Mouse (Mus musculus) spleen, adult 2 months (tissue): ENCODE results near the gene Pigt. TPM values are rescaled to one million over a fixed set of nuclear protein-coding genes. Genes with fewer than 3 reads are reported as not detected.

Experiments used
- DNase-seq, 2 experiments: peaks; one replicate each; pipeline versions ENCODE4 v3.0.0 to v3.0.0-alpha.2; 2012 to 2021; ENCODE audit warnings: low spot score in 2 of 2, low read depth in 1 of 2
- H3K27ac ChIP-seq: fragments of 200-500 bp; 2 replicates; pipeline ENCODE4 v1.5.1; 2012; ENCODE audit warnings: low read length, inconsistent platforms; ENCODE audit not compliant: insufficient read depth
- H3K27me3 ChIP-seq: fragments of 200-500 bp; 2 replicates; pipeline ENCODE4 v1.6.1; 2012; ENCODE audit warnings: mild to moderate bottlenecking, moderate library complexity, low read length, inconsistent platforms; ENCODE audit not compliant: control insufficient read depth, insufficient read depth
- H3K36me3 ChIP-seq: fragments of 200-500 bp; 2 replicates; pipeline ENCODE4 v1.6.1; 2012; ENCODE audit warnings: mild to moderate bottlenecking, low read length, inconsistent platforms; ENCODE audit not compliant: control insufficient read depth, insufficient read depth
- H3K4me1 ChIP-seq: fragments of 200-500 bp; 2 replicates; pipeline ENCODE4 v1.6.1; 2011; ENCODE audit warnings: inconsistent platforms; ENCODE audit not compliant: control insufficient read depth, insufficient read depth, insufficient read length
- H3K4me3 ChIP-seq: fragments of 200-500 bp; 2 replicates; pipeline ENCODE4 v1.5.1; 2011; ENCODE audit warnings: mild to moderate bottlenecking, inconsistent platforms; ENCODE audit not compliant: insufficient read depth, insufficient read length; ENCODE audit errors: extremely low read depth
- CTCF ChIP-seq: fragments of 200-500 bp; IDR thresholded peaks from 2 replicates; pipeline ENCODE4 v1.5.1; 2011; ENCODE audit warnings: mild to moderate bottlenecking, inconsistent platforms; ENCODE audit not compliant: insufficient read depth, insufficient read length, insufficient replicate concordance; ENCODE audit errors: extremely low read depth
- POLR2A ChIP-seq: fragments of 200-500 bp; IDR thresholded peaks from 2 replicates; pipeline ENCODE4 v1.6.1; 2011; ENCODE audit warnings: low read depth, low read length, inconsistent platforms
- WGBS: fragments of 180-500 bp; shearing (Covaris S2); methylation state at CpG from one replicate; pipeline ENCODE4 v1.1.7; 2018; 5-methylcytosine and 5-hydroxymethylcytosine counted together
- polyA plus RNA-seq: library from polyadenylated mRNA; depleted of rRNA; stranded (reverse); fragments of >200 nt; gene quantifications from 2 replicates; pipeline ENCODE4 v1.2.3, GENCODE M21; 2012

The Pigt gene
- polyA plus RNA-seq, 1 experiment = 85.0 TPM

- H3K36me3 ChIP-seq = peaks cover 33% of the 10 kb centered on the region
- 85% methylated on average over 5 of the region's 5 CpGs for WGBS
These were observed 2.0 kb downstream of the Pigt start for GRCm38 (mm10) chr2:164499317-164499716.

GRCm38 (mm10) chr2:164500511-164500910 lies 3.2 kb downstream of the Pigt start:
- Histone ChIP-seq H3K4me1 (no peaks in the 10 kb centered on the region), H3K27ac (no peak overlapping the region), H3K4me3 (no peak overlapping the region), H3K27me3 (no peaks in the 10 kb centered on the region), H3K36me3 (peaks cover 40% of the 10 kb centered on the region)
- no peak for DNase-seq
- 92% methylated on average over 7 of the region's 7 CpGs for WGBS
- no peak for TF ChIP-seq POLR2A
- no peak for TF ChIP-seq CTCF

More at GRCm38 (mm10) chr2:164499317-164499716, 2.0 kb downstream of the Pigt start:
- Histone ChIP-seq H3K4me1 (no peaks in the 10 kb centered on the region), H3K27ac (no peak overlapping the region), H3K27me3 (no peaks in the 10 kb centered on the region), H3K4me3 (no peak overlapping the region)
- DNase-seq = no peak
- TF ChIP-seq POLR2A (no peak), CTCF (no peak)

- Histone ChIP-seq H3K4me3 (no peak overlapping the region), H3K27ac (no peak overlapping the region), H3K36me3 (peaks cover 43% of the 10 kb centered on the region), H3K4me1 (no peaks in the 10 kb centered on the region), H3K27me3 (no peaks in the 10 kb centered on the region)
- 93% methylated on average over 3 of the region's 3 CpGs for WGBS
- DNase-seq = no peak
- TF ChIP-seq CTCF (no peak), POLR2A (no peak)
These were observed 7.6 kb downstream of the Pigt start for GRCm38 (mm10) chr2:164504919-164505318.

GRCm38 (mm10) chr2:164505619-164506347 lies 8.5 kb downstream of the Pigt start:
- peaks cover 37% of the 10 kb centered on the region for H3K36me3 ChIP-seq
- H3K4me3 ChIP-seq = no peak overlapping the region
- no peak for DNase-seq
- H3K4me1 ChIP-seq = no peaks in the 10 kb centered on the region
- no peak overlapping the region for H3K27ac ChIP-seq
- 97% methylated on average over 4 of the region's 4 CpGs for WGBS
- TF ChIP-seq CTCF (no peak), POLR2A (no peak)
- H3K27me3 ChIP-seq = no peaks in the 10 kb centered on the region

- no peak for TF ChIP-seq POLR2A
- 94% methylated on average over 19 of the region's 19 CpGs for WGBS
- Histone ChIP-seq H3K27ac (no peak overlapping the region), H3K36me3 (peaks cover 21% of the 10 kb centered on the region), H3K4me1 (no peaks in the 10 kb centered on the region), H3K4me3 (no peak overlapping the region), H3K27me3 (no peaks in the 10 kb centered on the region)
- DNase-seq = no peak
These were observed 10.5 kb downstream of the Pigt start for GRCm38 (mm10) chr2:164507811-164508210.

- no peaks in the 10 kb centered on the region for H3K27me3 ChIP-seq
- H3K4me3 ChIP-seq = no peak overlapping the region
- H3K4me1 ChIP-seq = no peaks in the 10 kb centered on the region
- DNase-seq = no peak
- TF ChIP-seq CTCF (no peak), POLR2A (no peak)
- WGBS = 63% methylated on average over 4 of the region's 5 CpGs
- no peak overlapping the region for H3K27ac ChIP-seq
- peaks cover 6% of the 10 kb centered on the region for H3K36me3 ChIP-seq
These were observed 13.4 kb downstream of the Pigt start for GRCm38 (mm10) chr2:164510621-164511190.

GRCm38 (mm10) chr2:164512121-164512909 lies 15.0 kb downstream of the Pigt start:
- Histone ChIP-seq H3K27me3 (no peaks in the 10 kb centered on the region), H3K27ac (no peak overlapping the region), H3K36me3 (peaks cover under 1% of the 10 kb centered on the region; the same call in 1 of the 2 replicates), H3K4me3 (no peak overlapping the region), H3K4me1 (no peaks in the 10 kb centered on the region)
- no peak for TF ChIP-seq POLR2A
- no peak for TF ChIP-seq CTCF
- DNase-seq = no peak
- 57% methylated on average over 13 of the region's 14 CpGs for WGBS
